Mouse (Mus musculus) neural tube, embryonic 11.5 days (tissue): ENCODE results near the gene G0s2. TPM values are rescaled to one million over a fixed set of nuclear protein-coding genes. Genes with fewer than 3 reads are reported as not detected.

Source experiments
- ATAC-seq: fragments of 200-750 bp; cut with Nextera tagmentation; 2 replicates; pipeline ENCODE4 v1.8.0; 2017; ENCODE audit warnings: moderate number of reproducible peaks, mild to moderate bottlenecking, moderate TSS enrichment, moderate library complexity; ENCODE audit not compliant: insufficient read depth, low FRiP score, low TSS enrichment
- DNase-seq: peaks from one replicate; pipeline ENCODE4 v3.0.0-alpha.2; 2015; ENCODE audit warnings: low spot score
- H3K27ac ChIP-seq: fragments of 300-500 bp; sonication (generic); 2 replicates; pipeline ENCODE4 v1.5.1; 2014; ENCODE audit warnings: low read depth, mild to moderate bottlenecking, low read length
- H3K27me3 ChIP-seq: fragments of 300-500 bp; sonication (generic); 2 replicates; pipeline ENCODE4 v1.6.1; 2014; ENCODE audit warnings: mild to moderate bottlenecking, low read length, mixed read lengths; ENCODE audit not compliant: control insufficient read depth, insufficient read depth
- H3K36me3 ChIP-seq: fragments of 300-500 bp; sonication (generic); 2 replicates; pipeline ENCODE4 v1.6.1; 2014; ENCODE audit warnings: mild to moderate bottlenecking, low read length, moderate library complexity, mixed read lengths; ENCODE audit not compliant: control insufficient read depth, insufficient read depth
- H3K4me1 ChIP-seq: fragments of 300-500 bp; sonication (generic); 2 replicates; pipeline ENCODE4 v1.6.1; 2014; ENCODE audit warnings: low read length, mixed read lengths; ENCODE audit not compliant: control insufficient read depth, insufficient read depth
- H3K4me2 ChIP-seq: fragments of 300-500 bp; sonication (generic); 2 replicates; pipeline ENCODE4 v1.6.1; 2014; ENCODE audit warnings: low read depth, mild to moderate bottlenecking, moderate library complexity
- H3K4me3 ChIP-seq: fragments of 300-500 bp; sonication (generic); 2 replicates; pipeline ENCODE4 v1.5.1; 2014; ENCODE audit warnings: low read depth, low read length
- H3K9ac ChIP-seq: fragments of 300-500 bp; sonication (generic); 2 replicates; pipeline ENCODE4 v1.6.1; 2014; ENCODE audit warnings: mild to moderate bottlenecking, low read length
- H3K9me3 ChIP-seq: fragments of 300-500 bp; sonication (generic); 2 replicates; pipeline ENCODE4 v1.6.1; 2016; ENCODE audit warnings: low read length; ENCODE audit not compliant: control insufficient read depth
- WGBS: fragments of 180-500 bp; shearing (Covaris S2); extraction: QIAGEN DNeasy Blood & Tissue Kit; methylation state at CpG from one replicate; pipeline ENCODE4 v1.1.7; 2014; 5-methylcytosine and 5-hydroxymethylcytosine counted together
- polyA plus RNA-seq: library from polyadenylated mRNA; unstranded; fragments of >200 nt; fragmentation: Nextera tagmentation; extraction: Ambion mirVana; gene quantifications from 2 replicates; pipeline ENCODE4 v1.2.1, GENCODE M21; 2014

G0s2 gene
- polyA plus RNA-seq, 1 experiment from 2014 or later = 7.4 TPM

DNA sequence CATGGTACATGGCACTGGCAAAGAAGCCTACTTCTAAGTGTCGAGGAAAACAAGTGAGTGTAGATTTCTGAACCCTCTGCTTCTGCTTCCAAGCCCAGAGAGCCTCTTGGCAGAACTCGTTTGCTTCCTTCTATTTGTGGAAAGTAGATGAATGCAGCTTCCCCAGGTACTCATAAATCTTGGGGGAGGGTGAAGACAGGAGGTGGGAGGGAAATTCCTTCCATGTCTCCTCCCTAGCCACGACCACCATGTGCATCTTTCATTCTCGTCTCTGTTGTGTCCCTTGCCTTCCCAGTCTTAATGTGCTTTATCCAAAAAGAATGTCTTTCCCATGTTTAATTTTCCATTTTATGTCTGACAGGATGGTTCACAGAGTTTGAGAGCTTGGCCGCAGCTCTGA is 20.4 kb downstream of the G0s2 start:
- Histone ChIP-seq H3K4me3 (no peak overlapping the region), H3K4me1 (no peaks in the 10 kb centered on the region), H3K27ac (no peak overlapping the region), H3K9me3 (no peaks in the 10 kb centered on the region), H3K4me2 (no peak overlapping the region), H3K9ac (no peak overlapping the region), H3K27me3 (no peaks in the 10 kb centered on the region), H3K36me3 (no peaks in the 10 kb centered on the region)
- WGBS = 41% methylated on average over 5 of the region's 5 CpGs
- ATAC-seq = no peak
- DNase-seq = no peak

DNA sequence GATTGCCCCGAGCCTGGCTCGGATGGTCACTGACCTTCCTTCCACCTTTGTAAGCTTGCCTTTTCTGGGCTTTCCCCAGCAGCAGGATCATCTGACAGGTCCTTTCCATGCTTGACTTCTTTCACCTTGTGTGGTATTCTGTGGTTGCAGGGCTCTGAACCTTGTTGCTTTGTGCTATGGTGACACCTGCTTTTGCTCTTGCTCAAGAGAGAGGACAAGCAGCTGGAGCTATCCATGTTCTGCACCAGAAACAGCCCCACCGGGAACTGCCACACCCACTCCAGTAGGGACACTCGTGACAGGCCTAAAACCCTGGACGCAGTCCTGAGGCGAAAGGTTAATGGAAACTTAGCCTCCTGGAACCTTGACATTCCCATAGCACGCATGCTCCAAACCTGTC is 21.6 kb downstream of the G0s2 start:
- Histone ChIP-seq H3K27ac (no peak overlapping the region), H3K9ac (no peak overlapping the region), H3K9me3 (no peaks in the 10 kb centered on the region), H3K36me3 (no peaks in the 10 kb centered on the region), H3K4me1 (no peaks in the 10 kb centered on the region), H3K27me3 (no peaks in the 10 kb centered on the region), H3K4me2 (no peak overlapping the region), H3K4me3 (no peak overlapping the region)
- 80% methylated on average over 7 of the region's 7 CpGs for WGBS
- no peak for DNase-seq
- ATAC-seq = no peak

DNA sequence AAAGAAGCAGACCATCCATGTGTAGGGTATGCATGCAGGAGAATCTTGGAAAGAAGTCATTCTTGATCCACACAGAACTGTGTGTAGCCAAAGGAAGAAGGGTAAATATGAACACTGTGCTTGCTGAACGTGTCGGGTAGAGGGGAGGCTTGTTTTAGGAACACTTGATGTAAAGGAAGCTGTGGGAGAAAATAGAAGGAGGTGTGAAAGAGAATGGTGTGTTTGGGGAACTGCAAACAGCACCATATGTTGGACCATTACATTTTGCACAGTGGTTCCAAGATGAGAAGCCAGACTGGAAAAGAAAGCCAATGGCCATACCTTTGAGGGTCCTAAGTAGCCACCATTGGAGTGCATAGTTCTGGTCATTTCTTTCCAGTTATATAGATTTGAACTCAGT is 23.0 kb downstream of the G0s2 start:
- H3K9ac ChIP-seq = no peak overlapping the region
- no peaks in the 10 kb centered on the region for H3K4me1 ChIP-seq
- H3K27ac ChIP-seq = no peak overlapping the region
- WGBS = 82% methylated on average over 2 of the region's 2 CpGs
- H3K4me2 ChIP-seq = no peak overlapping the region
- H3K27me3 ChIP-seq = no peaks in the 10 kb centered on the region
- ATAC-seq = no peak
- H3K36me3 ChIP-seq = no peaks in the 10 kb centered on the region
- no peaks in the 10 kb centered on the region for H3K9me3 ChIP-seq
- no peak for DNase-seq
- no peak overlapping the region for H3K4me3 ChIP-seq

DNA sequence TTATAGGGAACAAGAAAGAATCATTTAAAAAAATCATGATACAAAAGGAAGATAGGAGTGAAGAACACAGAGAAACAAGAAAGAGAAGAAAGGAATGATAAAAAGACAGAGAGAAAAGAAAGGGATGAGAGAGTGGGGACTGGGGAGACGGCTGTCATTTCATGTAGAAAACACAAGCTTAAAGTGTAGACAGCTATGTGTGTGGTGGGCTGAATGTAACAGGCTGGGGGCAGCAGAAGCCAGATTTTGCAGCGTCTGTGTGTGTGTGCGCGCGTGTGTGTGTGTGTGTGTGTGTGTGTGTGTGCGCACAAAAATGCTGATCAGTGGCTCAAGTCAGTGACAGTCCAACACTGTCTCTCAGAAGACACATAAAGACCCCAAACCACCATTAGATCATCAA is 28.8 kb downstream of the G0s2 start:
- Histone ChIP-seq H3K4me2 (no peak overlapping the region), H3K4me1 (no peaks in the 10 kb centered on the region), H3K36me3 (no peaks in the 10 kb centered on the region), H3K4me3 (no peak overlapping the region), H3K9me3 (no peaks in the 10 kb centered on the region), H3K27ac (no peak overlapping the region), H3K27me3 (no peaks in the 10 kb centered on the region), H3K9ac (no peak overlapping the region)
- no peak for ATAC-seq
- WGBS = 88% methylated on average over 6 of the region's 6 CpGs
- DNase-seq = no peak

DNA sequence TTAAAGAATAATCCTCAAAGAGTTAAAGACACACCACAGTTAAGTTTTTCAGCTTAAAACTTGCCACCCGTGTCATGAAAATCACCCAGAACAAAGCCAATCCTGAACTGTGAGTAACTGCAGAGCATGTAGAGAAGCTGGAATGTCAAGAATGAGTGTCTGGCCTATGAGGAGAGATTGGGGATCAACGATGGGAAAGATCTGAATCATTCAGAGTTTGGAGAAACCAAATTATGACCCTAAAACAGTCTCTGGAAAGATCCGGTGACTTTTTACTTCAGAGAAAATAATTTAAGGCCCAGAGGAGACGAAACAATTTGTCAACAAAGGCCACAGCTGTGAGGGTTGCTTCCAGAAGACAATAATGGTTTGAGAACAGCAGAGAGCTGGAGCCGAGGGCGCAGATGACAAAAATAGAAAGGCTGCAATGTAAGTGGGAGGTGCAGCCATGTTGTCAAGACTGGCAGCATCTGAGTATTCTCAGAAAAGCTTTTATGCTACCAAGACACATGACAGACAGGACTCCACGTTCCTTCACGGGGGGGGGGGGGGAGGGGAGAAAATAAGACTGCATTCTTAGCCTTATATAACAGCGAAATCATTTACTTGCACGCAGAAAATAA is 29.3 kb downstream of the G0s2 start:
- H3K9me3 ChIP-seq = no peaks in the 10 kb centered on the region
- 70% methylated on average over 10 of the region's 10 CpGs for WGBS
- no peaks in the 10 kb centered on the region for H3K4me1 ChIP-seq
- no peak overlapping the region for H3K27ac ChIP-seq
- H3K4me3 ChIP-seq = no peak overlapping the region
- DNase-seq = no peak
- H3K9ac ChIP-seq = no peak overlapping the region
- H3K4me2 ChIP-seq = no peak overlapping the region
- no peaks in the 10 kb centered on the region for H3K36me3 ChIP-seq
- ATAC-seq = no peak
- no peaks in the 10 kb centered on the region for H3K27me3 ChIP-seq

DNA sequence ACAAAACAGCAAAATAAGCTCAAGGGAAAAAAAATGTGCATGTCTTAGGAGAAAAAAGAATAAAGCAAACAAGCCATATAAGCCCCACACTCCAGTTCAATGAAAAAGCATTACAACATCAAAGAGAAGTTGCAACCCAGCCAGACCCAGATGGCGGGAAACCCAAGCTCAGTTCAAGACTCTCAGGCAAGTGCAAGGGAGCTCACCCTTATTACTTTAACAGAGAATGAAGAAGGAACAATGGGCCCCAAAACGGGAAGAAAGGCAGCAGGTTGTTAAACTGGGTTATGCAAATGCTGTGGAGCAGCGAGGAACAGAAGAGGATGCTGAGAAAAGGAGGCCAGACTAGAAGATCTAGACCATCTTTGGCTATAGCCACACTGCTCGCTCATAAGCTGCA is 30.2 kb downstream of the G0s2 start:
- Histone ChIP-seq H3K4me2 (no peak overlapping the region), H3K4me1 (no peaks in the 10 kb centered on the region), H3K9me3 (no peaks in the 10 kb centered on the region), H3K9ac (no peak overlapping the region), H3K27ac (no peak overlapping the region), H3K36me3 (no peaks in the 10 kb centered on the region), H3K4me3 (no peak overlapping the region), H3K27me3 (no peaks in the 10 kb centered on the region)
- DNase-seq = no peak
- 50% methylated on average over 4 of the region's 4 CpGs for WGBS
- no peak for ATAC-seq

DNA sequence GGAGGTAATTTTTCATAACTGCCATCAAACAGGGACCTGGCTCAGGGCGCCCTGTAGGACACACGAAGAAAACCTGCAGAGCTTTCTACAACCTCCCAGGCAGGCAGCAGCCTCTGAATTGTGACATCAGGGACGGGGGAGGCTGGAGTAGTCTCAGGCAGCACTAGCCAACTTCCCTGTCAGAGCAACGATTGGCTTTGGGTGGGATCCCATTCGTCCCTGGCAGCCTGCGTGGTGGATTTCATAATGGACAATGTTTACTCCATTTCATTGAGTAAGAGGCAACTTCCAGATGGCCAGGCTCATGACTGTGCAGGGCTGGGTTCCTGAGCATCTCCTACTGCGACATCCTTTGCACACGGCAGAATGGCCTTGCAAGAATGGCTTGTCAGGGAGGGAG is 30.8 kb downstream of the G0s2 start:
- ATAC-seq (no peak), DNase-seq (no peak)
- H3K9ac ChIP-seq = no peak overlapping the region

DNA sequence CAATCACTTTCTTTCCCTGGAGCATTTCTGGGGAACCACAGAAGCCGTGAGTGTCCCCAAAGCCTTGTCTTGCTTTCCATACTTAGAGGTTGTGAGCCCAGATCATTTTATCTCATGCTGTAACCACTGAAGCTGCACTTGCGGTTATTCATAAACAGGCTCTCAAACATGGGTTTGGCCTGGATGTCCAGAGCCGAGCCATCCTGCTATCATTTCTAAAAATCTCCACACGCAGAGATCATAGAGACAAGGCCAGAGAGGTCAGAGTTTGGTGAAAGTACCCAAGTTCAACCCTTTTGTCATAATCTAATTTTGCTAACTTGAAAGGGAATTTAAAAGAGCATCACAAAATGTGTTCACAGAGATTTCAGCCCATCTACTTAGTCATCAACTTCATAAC is 31.6 kb downstream of the G0s2 start:
- 93% methylated on average over 4 of the region's 4 CpGs for WGBS
- Histone ChIP-seq H3K4me3 (no peak overlapping the region), H3K4me1 (no peaks in the 10 kb centered on the region), H3K9ac (no peak overlapping the region), H3K4me2 (no peak overlapping the region), H3K9me3 (no peaks in the 10 kb centered on the region), H3K27ac (no peak overlapping the region), H3K36me3 (no peaks in the 10 kb centered on the region), H3K27me3 (no peaks in the 10 kb centered on the region)
- ATAC-seq (no peak), DNase-seq (no peak)

More for the DNA sequence above, 30.8 kb downstream of the G0s2 start:
- no peaks in the 10 kb centered on the region for H3K4me1 ChIP-seq
- H3K4me2 ChIP-seq = no peak overlapping the region
- no peaks in the 10 kb centered on the region for H3K27me3 ChIP-seq
- H3K36me3 ChIP-seq = no peaks in the 10 kb centered on the region
- no peak overlapping the region for H3K4me3 ChIP-seq
- 84% methylated on average over 8 of the region's 8 CpGs for WGBS
- no peak overlapping the region for H3K27ac ChIP-seq
- no peaks in the 10 kb centered on the region for H3K9me3 ChIP-seq

DNA sequence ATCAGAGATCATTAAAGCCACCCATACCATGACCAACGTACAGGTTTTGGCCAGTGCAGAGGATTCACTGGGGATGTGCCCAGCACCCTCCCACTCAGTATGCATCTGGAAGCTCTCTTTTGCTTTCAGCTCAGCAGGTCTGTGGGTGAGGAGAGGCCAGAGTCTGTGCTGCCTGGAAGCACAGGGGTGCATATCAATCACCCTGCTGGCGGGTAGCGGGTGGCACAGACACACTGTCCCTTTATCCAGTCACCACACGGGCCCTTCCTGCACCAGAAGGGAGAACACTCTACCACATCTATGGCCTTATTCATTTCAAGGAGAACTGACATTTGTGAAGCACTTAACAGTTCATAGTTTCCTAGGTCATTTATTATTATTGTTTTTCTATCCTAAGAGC is 34.6 kb downstream of the G0s2 start:
- WGBS = 36% methylated on average over 4 of the region's 4 CpGs
- no peak overlapping the region for H3K27ac ChIP-seq
- no peaks in the 10 kb centered on the region for H3K9me3 ChIP-seq
- no peak overlapping the region for H3K9ac ChIP-seq
- no peaks in the 10 kb centered on the region for H3K4me1 ChIP-seq
- no peaks in the 10 kb centered on the region for H3K36me3 ChIP-seq
- H3K4me2 ChIP-seq = no peak overlapping the region
- no peak for ATAC-seq
- no peaks in the 10 kb centered on the region for H3K27me3 ChIP-seq
- DNase-seq = no peak
- H3K4me3 ChIP-seq = no peak overlapping the region
